Mouse (Mus musculus) bone marrow, adult 2 months (tissue): Measurements from ENCODE around the gene Rb1. TPM values are rescaled to one million over a fixed set of nuclear protein-coding genes. Genes with fewer than 3 reads are reported as not detected.

Experiments
- H3K27ac ChIP-seq: fragments of 200-500 bp; 2 replicates; pipeline ENCODE4 v1.5.1; 2012; ENCODE audit warnings: low read depth, mild to moderate bottlenecking, control low read depth, inconsistent platforms, low read length; ENCODE audit not compliant: control insufficient read depth, poor library complexity, insufficient read depth
- H3K4me1 ChIP-seq: fragments of 200-500 bp; 2 replicates; pipeline ENCODE4 v1.6.1; 2011; ENCODE audit warnings: low read length; ENCODE audit not compliant: control insufficient read depth, insufficient read depth
- H3K4me3 ChIP-seq: fragments of 200-500 bp; replicated peaks from 2 replicates; pipeline ENCODE3; 2011; ENCODE audit warnings: mild to moderate bottlenecking, low read depth, low read length, control low read depth; ENCODE audit not compliant: control insufficient read depth
- CTCF ChIP-seq: fragments of 200-500 bp; IDR thresholded peaks from 2 replicates; pipeline ENCODE4 v1.5.1; 2011; ENCODE audit warnings: low read length, control low read depth; ENCODE audit not compliant: control insufficient read depth, insufficient read depth
- POLR2A ChIP-seq: fragments of 200-500 bp; IDR thresholded peaks from 2 replicates; pipeline ENCODE4 v1.6.1; 2011; ENCODE audit warnings: low read depth, mild to moderate bottlenecking, control low read depth, low read length, borderline replicate concordance; ENCODE audit not compliant: control insufficient read depth
- WGBS: fragments of 180-500 bp; shearing (Covaris S2); methylation state at CpG from one replicate; pipeline ENCODE4 v1.1.7; 2018; 5-methylcytosine and 5-hydroxymethylcytosine counted together
- polyA plus RNA-seq: library from polyadenylated mRNA; stranded (reverse); fragments of >200 nt; gene quantifications from 2 replicates; pipeline ENCODE4 v1.2.4, GENCODE M21; 2011; ENCODE audit warnings: low replicate concordance; ENCODE audit not compliant: missing spikeins, insufficient read depth, insufficient read length

Rb1 gene
- polyA plus RNA-seq, 1 experiment: 21.3 TPM

- H3K27ac ChIP-seq: no peak overlapping the region
Measured at GRCm38 (mm10) chr14:73347302-73347701, 21.7 kb upstream of the Rb1 start.

GRCm38 (mm10) chr14:73345614-73346013 lies 20.0 kb upstream of the Rb1 start:
- 87% methylated on average over 4 of the region's 4 CpGs for WGBS

More at GRCm38 (mm10) chr14:73347302-73347701, 21.7 kb upstream of the Rb1 start:
- 36% methylated on average over 9 of the region's 9 CpGs for WGBS
- H3K4me3 ChIP-seq: no peak overlapping the region
- no peaks in the 10 kb centered on the region for H3K4me1 ChIP-seq
- TF ChIP-seq POLR2A (no peak), CTCF (no peak)

GRCm38 (mm10) chr14:73340051-73340755 lies 14.6 kb upstream of the Rb1 start:
- TF ChIP-seq CTCF (no peak), POLR2A (no peak)
- 58% methylated on average over 6 of the region's 6 CpGs for WGBS
- peaks cover 3% of the 10 kb centered on the region; the same call in 1 of the 2 replicates for H3K4me1 ChIP-seq
- H3K27ac ChIP-seq: no peak overlapping the region
- no peak overlapping the region for H3K4me3 ChIP-seq

More at GRCm38 (mm10) chr14:73345614-73346013, 20.0 kb upstream of the Rb1 start:
- Histone ChIP-seq H3K4me1 (no peaks in the 10 kb centered on the region), H3K27ac (no peak overlapping the region), H3K4me3 (no peak overlapping the region)
- TF ChIP-seq CTCF (peak; percentile 44; the same call in 1 of the 2 replicates), POLR2A (no peak)

- TF ChIP-seq POLR2A (no peak), CTCF (no peak)
- Histone ChIP-seq H3K4me3 (no peak overlapping the region), H3K4me1 (peaks cover 7% of the 10 kb centered on the region), H3K27ac (no peak overlapping the region)
- WGBS: 10% methylated on average over 3 of the region's 3 CpGs
Measured at GRCm38 (mm10) chr14:73339615-73340014, 14.0 kb upstream of the Rb1 start.

- H3K4me1 ChIP-seq: peaks cover 7% of the 10 kb centered on the region
- no peak overlapping the region for H3K4me3 ChIP-seq
- 81% methylated on average over 6 of the region's 6 CpGs for WGBS
- TF ChIP-seq CTCF (no peak), POLR2A (no peak)
- no peak overlapping the region for H3K27ac ChIP-seq
Measured at GRCm38 (mm10) chr14:73336316-73337080, 10.9 kb upstream of the Rb1 start.

GRCm38 (mm10) chr14:73334926-73335805 lies 9.5 kb upstream of the Rb1 start:
- Histone ChIP-seq H3K4me1 (peaks cover 7% of the 10 kb centered on the region), H3K4me3 (no peak overlapping the region), H3K27ac (peak overlapping the region; percentile 35; the same call in 1 of the 2 replicates)
- TF ChIP-seq CTCF (no peak), POLR2A (no peak)
- 73% methylated on average over 22 of the region's 22 CpGs for WGBS

GRCm38 (mm10) chr14:73333880-73334279 lies 8.3 kb upstream of the Rb1 start:
- H3K4me1 ChIP-seq: peaks cover 6% of the 10 kb centered on the region
- peak overlapping the region; percentile 31; the same call in 1 of the 2 replicates for H3K27ac ChIP-seq
- no peak for TF ChIP-seq CTCF
- no peak for TF ChIP-seq POLR2A
- H3K4me3 ChIP-seq: no peak overlapping the region
- 13% methylated on average over 3 of the region's 3 CpGs for WGBS
